Mouse (Mus musculus) ES-E14 (cell line): Measurements from ENCODE around the gene Hdgfl2. TPM values are rescaled to one million over a fixed set of nuclear protein-coding genes. Genes with fewer than 3 reads are reported as not detected.
"Not testable (repeated sequence)": the region's sequence is repeated elsewhere in the genome, so short reads cannot be mapped to it uniquely, and the experiment has no call there.

Source experiments
- DNase-seq: peaks from one replicate; pipeline ENCODE4 v3.0.0-alpha.2; 2013; ENCODE audit warnings: low read depth, low spot score
- H3K27ac ChIP-seq: 2 replicates; pipeline ENCODE4 v1.5.1; 2012; ENCODE audit warnings: low read depth, mild to moderate bottlenecking, low read length, moderate library complexity, mixed read lengths; ENCODE audit not compliant: poor library complexity, insufficient read depth, severe bottlenecking
- H3K36me3 ChIP-seq: 2 replicates; pipeline ENCODE4 v1.6.1; 2012; ENCODE audit warnings: mild to moderate bottlenecking, low read length, moderate library complexity, mixed read lengths; ENCODE audit not compliant: control insufficient read depth, poor library complexity, insufficient read depth, severe bottlenecking
- H3K4me1 ChIP-seq, 2 experiments: fragments of 150-350 bp in 1 of 2; sonication (generic) in 1 of 2; 2 replicates each; pipeline ENCODE4 v1.6.1; 2012; ENCODE audit warnings: low read length in 2 of 2, mild to moderate bottlenecking in 1 of 2, mixed read lengths in 1 of 2; ENCODE audit not compliant: control insufficient read depth in 2 of 2, insufficient read depth in 2 of 2, poor library complexity in 1 of 2
- H3K4me3 ChIP-seq, 2 experiments: fragments of 150-350 bp in 1 of 2; sonication (generic) in 1 of 2; 2 replicates each; pipeline ENCODE4 v1.5.1; 2012; ENCODE audit warnings: low read length in 2 of 2, low read depth in 1 of 2, mild to moderate bottlenecking in 1 of 2, mixed read lengths in 1 of 2; ENCODE audit not compliant: insufficient read depth in 1 of 2, poor library complexity in 1 of 2, severe bottlenecking in 1 of 2
- H3K9ac ChIP-seq: 2 replicates; pipeline ENCODE4 v1.6.1; 2012; ENCODE audit warnings: low read depth, mild to moderate bottlenecking, low read length, mixed read lengths; ENCODE audit not compliant: poor library complexity, insufficient read depth, severe bottlenecking
- H3K9me3 ChIP-seq: fragments of 150-350 bp; sonication (generic); 2 replicates; pipeline ENCODE4 v1.6.1; 2012; ENCODE audit warnings: low read depth, mild to moderate bottlenecking, low read length; ENCODE audit not compliant: control insufficient read depth, insufficient read depth
- CHD2 ChIP-seq: IDR thresholded peaks from 2 replicates; pipeline ENCODE4 v1.6.1; 2014; ENCODE audit warnings: mild to moderate bottlenecking, low read depth, low read length, inconsistent platforms
- HCFC1 ChIP-seq: IDR thresholded peaks from 2 replicates; pipeline ENCODE4 v1.6.1; 2012; ENCODE audit warnings: low read length, inconsistent platforms, borderline replicate concordance; ENCODE audit not compliant: insufficient read depth
- MAFK ChIP-seq: IDR thresholded peaks from 2 replicates; pipeline ENCODE4 v1.6.1; 2014; ENCODE audit warnings: mild to moderate bottlenecking, low read depth, low read length, inconsistent platforms; ENCODE audit not compliant: insufficient read depth
- ZC3H11A ChIP-seq: IDR thresholded peaks from 2 replicates; pipeline ENCODE4 v1.6.1; 2012; ENCODE audit warnings: low read depth, mild to moderate bottlenecking, inconsistent platforms, low read length, borderline replicate concordance
- ZNF384 ChIP-seq: IDR thresholded peaks from 2 replicates; pipeline ENCODE4 v1.6.1; 2012; ENCODE audit warnings: low read depth, low read length, inconsistent platforms
- in situ Hi-C, 2 experiments: fragments of 600-800 bp; cut with MboI; formaldehyde crosslinking; loops; one replicate each; pipeline ENCODE4 v1.15.1; 2025; ENCODE audit warnings: low sequenced_read_pairs in 2 of 2, inconsistent platforms in 1 of 2; ENCODE audit not compliant: unreplicated experiment in 2 of 2
- total RNA-seq: library from RNA; depleted of rRNA; stranded (reverse); fragments of 300-350 nt; gene quantifications from 2 replicates; pipeline ENCODE4 v1.2.3, GENCODE M21; 2012

Hdgfl2 gene
- total RNA-seq, 1 experiment = 165 TPM

DNA sequence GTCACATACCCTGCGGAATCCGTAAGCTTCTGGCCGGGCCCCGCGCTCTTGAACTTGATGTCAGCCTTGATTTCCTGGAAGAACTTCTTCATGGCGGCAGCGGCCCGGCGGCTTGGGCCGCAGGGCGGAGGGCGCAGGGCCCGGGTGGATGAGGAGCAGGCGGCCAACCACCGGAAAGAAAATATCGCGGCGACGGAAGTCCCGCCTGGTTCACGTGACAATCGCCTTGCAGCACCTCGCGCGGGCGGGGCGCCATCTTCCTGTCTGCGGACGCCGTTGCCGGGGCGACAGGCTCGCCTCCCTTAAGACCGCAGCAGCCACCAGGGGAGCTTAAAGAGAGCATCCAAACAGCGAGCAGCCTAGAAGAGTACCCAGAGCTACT lies 4.6 kb upstream of the Hdgfl2 start, which contains the start of gene Ubxn6:
TSS of gene Ubxn6 (minus strand) at position 202 of the 382 bp plus-strand sequence.
- H3K4me3 ChIP-seq = peak within 1 kb of the TSS; percentile 85 to 88
- peaks cover 24% of the 10 kb centered on the region for H3K36me3 ChIP-seq
- no peak for TF ChIP-seq MAFK
- TF ChIP-seq CHD2 = 0 out of 2 replicates have a peak, but pooled peaks have one; percentile 35
- H3K4me1 ChIP-seq = peaks cover 0 to 4% of the 10 kb centered on the region in 2 experiments; a peak in 1 of 4 replicates
- H3K9me3 ChIP-seq = no peaks in the 10 kb centered on the region
- H3K9ac ChIP-seq = peak within 1 kb of the TSS; percentile 84
- in situ Hi-C loops = no loop called here
- DNase-seq = peak; percentile 94
- H3K27ac ChIP-seq = peak within 1 kb of the TSS; percentile 82

GRCm38 (mm10) chr17:56077523-56077922 lies 1.9 kb upstream of the Hdgfl2 start:
- in situ Hi-C loops = no loop called here
- TF ChIP-seq ZC3H11A (no peak), CHD2 (no peak), HCFC1 (no peak), MAFK (no peak), ZNF384 (no peak)
- Histone ChIP-seq H3K9me3 (no peaks in the 10 kb centered on the region), H3K4me3 (no peak overlapping the region), H3K9ac (no peak overlapping the region), H3K4me1 (peaks cover 0 to 11% of the 10 kb centered on the region in 2 experiments; a peak in 2 of 4 replicates), H3K27ac (no peak overlapping the region), H3K36me3 (peaks cover 8% of the 10 kb centered on the region)
- DNase-seq = no peak

DNA sequence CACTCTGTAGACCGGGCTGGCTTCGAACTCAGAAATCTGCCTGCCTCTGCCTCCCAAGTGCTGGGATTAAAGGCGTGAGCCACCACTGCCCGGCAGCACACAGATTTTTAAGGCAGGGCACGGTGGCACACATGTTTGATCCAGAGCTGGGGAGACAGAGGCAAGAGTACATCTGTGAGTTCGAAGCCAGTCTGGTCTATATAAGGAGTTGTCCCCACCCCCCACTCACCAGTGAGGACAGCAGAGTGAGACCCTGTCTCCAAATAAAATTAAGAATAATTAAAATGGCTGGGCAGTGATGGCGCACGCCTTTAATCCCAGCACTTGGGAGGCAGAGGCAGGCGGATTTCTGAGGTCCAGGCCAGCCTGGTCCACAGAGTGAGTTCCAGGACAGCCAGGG lies 1.1 kb upstream of the Hdgfl2 start:
- in situ Hi-C loops, H3K9me3 ChIP-seq, H3K36me3 ChIP-seq, DNase-seq: not testable (repeated sequence)
- H3K4me3 ChIP-seq = peak overlapping the region in 1 of 2 experiments; percentile 57; a peak in 2 of 4 replicates
- 0 out of 2 replicates have a peak overlapping the region, but pooled peaks have one; percentile 15 for H3K27ac ChIP-seq
- H3K9ac ChIP-seq = peak overlapping the region; percentile 40; the same call in 1 of the 2 replicates
- H3K4me1 ChIP-seq = peaks cover 0 to 11% of the 10 kb centered on the region in 2 experiments; a peak in 2 of 4 replicates

- TF ChIP-seq CHD2 (no peak), MAFK (no peak), HCFC1 (no peak), ZC3H11A (no peak), ZNF384 (no peak)
- Histone ChIP-seq H3K4me3 (peak overlapping the region; percentile 95 to 97), H3K9me3 (no peaks in the 10 kb centered on the region), H3K4me1 (peaks cover 0 to 8% of the 10 kb centered on the region in 2 experiments; a peak in 2 of 4 replicates), H3K36me3 (peaks cover 12% of the 10 kb centered on the region), H3K9ac (peak overlapping the region; percentile 93), H3K27ac (no peak overlapping the region)
- in situ Hi-C loops = no loop called here
- no peak for DNase-seq
Measured at GRCm38 (mm10) chr17:56079921-56080320, 487 bp downstream of the Hdgfl2 start.

- DNase-seq = peak; percentile 82
- Histone ChIP-seq H3K36me3 (peaks cover 16% of the 10 kb centered on the region), H3K9me3 (no peaks in the 10 kb centered on the region), H3K27ac (no peak overlapping the region), H3K4me1 (peaks cover 0 to 7% of the 10 kb centered on the region in 2 experiments; a peak in 2 of 4 replicates), H3K9ac (peak overlapping the region; percentile 93), H3K4me3 (peak overlapping the region; percentile 95 to 97)
- in situ Hi-C loops = no loop called here
- TF ChIP-seq MAFK (no peak), CHD2 (peak; percentile 86), ZC3H11A (no peak)
Measured at GRCm38 (mm10) chr17:56080781-56081585, 1.5 kb downstream of the Hdgfl2 start.
